8 mouse cellular contexts compared by ENCODE assay signal in the genomic region with DNA sequence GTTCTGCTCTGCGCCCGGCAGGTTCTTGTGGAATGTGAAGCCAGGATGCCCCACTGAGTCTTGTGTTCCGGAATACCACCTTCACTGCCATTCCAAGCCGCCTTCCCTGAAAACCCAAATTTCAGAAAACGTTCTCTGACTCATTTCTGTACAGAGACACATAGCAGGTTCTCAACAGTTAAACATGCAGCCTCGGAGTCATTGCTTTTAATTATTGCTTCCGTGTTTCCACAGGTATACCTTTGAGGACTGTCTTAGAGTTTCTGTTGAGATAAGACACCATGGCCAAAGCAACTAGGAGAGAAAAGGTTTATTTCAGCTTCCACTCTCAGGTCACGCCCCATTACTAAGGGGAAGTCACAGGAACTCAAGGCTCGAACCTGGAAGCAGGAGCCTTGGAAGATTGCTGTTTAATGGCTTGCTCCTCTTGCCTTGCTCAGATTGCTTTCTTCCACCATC. TPM values are rescaled to one million over a fixed set of nuclear protein-coding genes. Genes with fewer than 3 reads are reported as not detected.
DNase-seq lines count a peak whose midpoint lies in the region; ATAC-seq and TF ChIP-seq lines count a peak whose summit lies in the region.

No protein-coding gene starts in this region.

- intact Hi-C loops in left cerebral cortex, adult 2 months (cut with DNase I) = no loop called here
- intact Hi-C loops in left cerebral cortex, postnatal 14 days (cut with DNase I) = no loop called here
- intact Hi-C loops in left cerebral cortex, postnatal 10 days (cut with DNase I) = no loop called here

- H3K9me3 ChIP-seq in embryonic facial prominence, embryonic 10.5 days = no peaks in the 10 kb centered on the region
- H3K9me3 ChIP-seq in intestine, postnatal 0 days (ENCODE audit: control insufficient read depth) = no peaks in the 10 kb centered on the region
- no peaks in the 10 kb centered on the region for H3K9me3 ChIP-seq in neural tube, embryonic 13.5 days

- peaks cover 20% of the 10 kb centered on the region for H3K4me1 ChIP-seq in embryonic facial prominence, embryonic 10.5 days
- no peaks in the 10 kb centered on the region for H3K4me1 ChIP-seq in intestine, postnatal 0 days (replicated peaks; ENCODE audit: control insufficient read depth, insufficient read depth, low read length)
- peaks cover 21% of the 10 kb centered on the region for H3K4me1 ChIP-seq in neural tube, embryonic 13.5 days (replicated peaks)

- no peak; the same call in 1 of the 2 replicates for TF ChIP-seq CTCF in left cerebral cortex, adult 2 months (IDR thresholded peaks at IDR 0.05)
- no peak for TF ChIP-seq CTCF in intestine, postnatal 0 days (IDR thresholded peaks at IDR 0.05; ENCODE audit: low read depth)

- peak overlapping the region; percentile 83 for H3K4me2 ChIP-seq in intestine, postnatal 0 days (replicated peaks; ENCODE audit: low read depth)
- H3K4me2 ChIP-seq in neural tube, embryonic 13.5 days = peak overlapping the region; percentile 75

- H3K36me3 ChIP-seq in embryonic facial prominence, embryonic 10.5 days (replicated peaks) = peaks cover 23% of the 10 kb centered on the region
- no peaks in the 10 kb centered on the region; the same call in 1 of the 2 replicates for H3K36me3 ChIP-seq in intestine, postnatal 0 days (ENCODE audit: control insufficient read depth, insufficient read depth)
- peaks cover 11% of the 10 kb centered on the region for H3K36me3 ChIP-seq in neural tube, embryonic 13.5 days

- ATAC-seq in intestine, postnatal 0 days = peak; percentile 52
- ATAC-seq in neural tube, embryonic 13.5 days (ENCODE audit: low read depth) = peak; percentile 8; the same call in 1 of the 2 replicates

- peak overlapping the region; percentile 93 for H3K27ac ChIP-seq in left cerebral cortex, adult 2 months
- H3K27ac ChIP-seq in embryonic facial prominence, embryonic 10.5 days (replicated peaks) = peak overlapping the region; percentile 90
- peak overlapping the region; percentile 43 for H3K27ac ChIP-seq in intestine, postnatal 0 days (ENCODE audit: low read depth, low read length)
- H3K27ac ChIP-seq in neural tube, embryonic 13.5 days (replicated peaks) = peak overlapping the region; percentile 63; the same call in 1 of the 2 replicates

- no peak for DNase-seq in left cerebral cortex, adult 2 months (ENCODE audit: extremely low spot score in 1 of 2, low spot score in 2 of 2)
- DNase-seq in left cerebral cortex, postnatal 14 days (ENCODE audit: low spot score in 2 of 2) = no peak
- DNase-seq in embryonic facial prominence, embryonic 10.5 days (ENCODE audit: low spot score) = no peak
- no peak for DNase-seq in spleen, postnatal 14 days (ENCODE audit: low spot score in 2 of 2)
- DNase-seq in layer of hippocampus, adult 18-20 months (ENCODE audit: low spot score in 2 of 2) = no peak
- no peak for DNase-seq in left cerebral cortex, postnatal 10 days (ENCODE audit: extremely low spot score in 1 of 2, low spot score in 2 of 2)

- H3K9ac ChIP-seq in intestine, postnatal 0 days (ENCODE audit: low read depth, low read length) = peak overlapping the region; percentile 53
- H3K9ac ChIP-seq in neural tube, embryonic 13.5 days = peak overlapping the region; percentile 79

- H3K4me3 ChIP-seq in left cerebral cortex, adult 2 months = peak overlapping the region; percentile 78
- peak overlapping the region; percentile 89 for H3K4me3 ChIP-seq in embryonic facial prominence, embryonic 10.5 days
- peak overlapping the region; percentile 67 for H3K4me3 ChIP-seq in intestine, postnatal 0 days (ENCODE audit: low read depth, low read length)
- peak overlapping the region; percentile 66 for H3K4me3 ChIP-seq in neural tube, embryonic 13.5 days

- 25% methylated on average over 9 of the region's 9 CpGs for WGBS in embryonic facial prominence, embryonic 10.5 days
- 6% methylated on average over 9 of the region's 9 CpGs for WGBS in intestine, postnatal 0 days
- 22% methylated on average over 9 of the region's 9 CpGs for WGBS in neural tube, embryonic 13.5 days

- no peaks in the 10 kb centered on the region for H3K27me3 ChIP-seq in embryonic facial prominence, embryonic 10.5 days (replicated peaks; ENCODE audit: low read depth, poor library complexity, severe bottlenecking)
- no peaks in the 10 kb centered on the region for H3K27me3 ChIP-seq in intestine, postnatal 0 days (replicated peaks; ENCODE audit: control insufficient read depth, insufficient read depth, low read length)
- H3K27me3 ChIP-seq in neural tube, embryonic 13.5 days = no peaks in the 10 kb centered on the region

RNA-seq across cellular contexts. Expression of a gene that starts 0.5 kb away (rescaled TPM):
- 10 to 100 TPM; 24.6 to 34.5 TPM for total RNA-seq in left cerebral cortex, adult 2 months (2021)
- total RNA-seq in left cerebral cortex, postnatal 14 days (2021) = 10 to 100 TPM; 24.0 to 30.1 TPM
- polyA plus RNA-seq in embryonic facial prominence, embryonic 10.5 days (2016; fragmentation: Nextera tagmentation; extraction: Ambion mirVana) = 58.1 and 59.8 TPM in 2 replicates
- 16.2 and 17.1 TPM in 2 replicates for polyA plus RNA-seq in intestine, postnatal 0 days (2015; fragmentation: Nextera tagmentation; extraction: Ambion mirVana)
- polyA plus RNA-seq in neural tube, embryonic 13.5 days (2015; fragmentation: Nextera tagmentation; extraction: Ambion mirVana) = 33.4 and 43.0 TPM in 2 replicates
- 10 to 100 TPM; 30.4 to 31.9 TPM for total RNA-seq in layer of hippocampus, adult 18-20 months (2021)
- 10 to 100 TPM; 27.2 to 32.5 TPM for total RNA-seq in left cerebral cortex, postnatal 10 days (2021)

RNA-seq across cellular contexts. Expression of a gene that starts 34.5 kb away (rescaled TPM):
- not detected for total RNA-seq in left cerebral cortex, adult 2 months (2021)
- not detected for total RNA-seq in left cerebral cortex, postnatal 14 days (2021)
- 0.39 and 0.40 TPM in 2 replicates for polyA plus RNA-seq in embryonic facial prominence, embryonic 10.5 days (2016; fragmentation: Nextera tagmentation; extraction: Ambion mirVana)
- polyA plus RNA-seq in intestine, postnatal 0 days (2015; fragmentation: Nextera tagmentation; extraction: Ambion mirVana) = 0.09 and 0.14 TPM in 2 replicates
- polyA plus RNA-seq in neural tube, embryonic 13.5 days (2015; fragmentation: Nextera tagmentation; extraction: Ambion mirVana) = 0.15 and 0.25 TPM in 2 replicates
- not detected for total RNA-seq in layer of hippocampus, adult 18-20 months (2021)
- not detected for total RNA-seq in left cerebral cortex, postnatal 10 days (2021)

Comparison
In these comparisons a context has a peak if more than half of its experiments do, and no peak if none do; other contexts are left out.
1. H3K27ac ChIP-seq: peak in every context shown above with its lines; median percentile 93 in left cerebral cortex, adult 2 months; 90 in embryonic facial prominence, embryonic 10.5 days; 63 in neural tube, embryonic 13.5 days; 43 in intestine, postnatal 0 days.